Mouse (Mus musculus): ENCODE results near the gene Efna1. TPM values are rescaled to one million over a fixed set of nuclear protein-coding genes. Genes with fewer than 3 reads are reported as not detected.

Efna1 gene
- total and polyA plus RNA-seq, 3 experiments, result not detected

- no peaks in the 10 kb centered on the region for H3K9me3 ChIP-seq (replicated peaks; ENCODE audit: insufficient read depth, low read length)
- no peaks in the 10 kb centered on the region for H3K79me2 ChIP-seq (ENCODE audit: control insufficient read depth, insufficient read depth, low read length, poor library complexity)
- peaks cover 12 to 22% of the 10 kb centered on the region in 2 experiments for H3K4me1 ChIP-seq (ENCODE audit: control insufficient read depth in 1 of 2, insufficient read depth in 2 of 2, low read length in 2 of 2)
- DNase-seq (ENCODE audit: low read depth, low spot score), result no peak
- peaks cover 0 to 2% of the 10 kb centered on the region in 2 experiments; a peak in 1 of 4 replicates for H3K27me3 ChIP-seq (ENCODE audit: control insufficient read depth in 1 of 2, insufficient read depth in 2 of 2, low read length in 2 of 2)
- peaks cover 0 to 13% of the 10 kb centered on the region in 2 experiments; a peak in 2 of 4 replicates for H3K36me3 ChIP-seq (ENCODE audit: control insufficient read depth in 1 of 2, insufficient read depth in 2 of 2, low read length in 2 of 2)
- no peak overlapping the region for H3K9ac ChIP-seq (ENCODE audit: control insufficient read depth, low read depth, low read length, poor library complexity, severe bottlenecking)
- no peak overlapping the region for H3K4me3 ChIP-seq (ENCODE audit: control insufficient read depth in 1 of 2, insufficient read depth in 1 of 2, low read depth in 2 of 2, low read length in 2 of 2)
- H3K27ac ChIP-seq (ENCODE audit: control insufficient read depth, low read depth, low read length), result no peak overlapping the region
- TF ChIP-seq ZNF384 (IDR thresholded peaks at IDR 0.05; ENCODE audit: low read depth, low read length) (no peak), MEF2A (IDR thresholded peaks at IDR 0.05; ENCODE audit: extremely low read depth, insufficient replicate concordance, low read depth, low read length, poor library complexity, severe bottlenecking) (no peak), SIN3A (IDR thresholded peaks at IDR 0.05; ENCODE audit: low read length) (no peak), USF1 (IDR thresholded peaks at IDR 0.05; ENCODE audit: low read depth, low read length) (no peak), RAD21 (IDR thresholded peaks at IDR 0.05; ENCODE audit: low read depth, low read length) (no peak), JUND (IDR thresholded peaks at IDR 0.05; ENCODE audit: low read depth, low read length) (no peak), USF2 (IDR thresholded peaks at IDR 0.05; ENCODE audit: borderline replicate concordance in 1 of 2, insufficient read depth in 1 of 2, low read depth in 1 of 2, low read length in 2 of 2) (no peak), UBTF (IDR thresholded peaks at IDR 0.05; ENCODE audit: borderline replicate concordance, insufficient read depth, low read depth, low read length) (no peak), MYB (IDR thresholded peaks at IDR 0.05; ENCODE audit: low read depth, low read length) (no peak), RCOR1 (IDR thresholded peaks at IDR 0.05; ENCODE audit: low read depth, low read length) (no peak), CHD2 (IDR thresholded peaks at IDR 0.05; ENCODE audit: low read length) (no peak), POLR2AphosphoS2 (IDR thresholded peaks at IDR 0.05; ENCODE audit: low read length) (no peak), SMC3 (IDR thresholded peaks at IDR 0.05; ENCODE audit: low read depth, low read length) (no peak), EP300 (IDR thresholded peaks at IDR 0.05; ENCODE audit: low read depth in 1 of 2, low read length in 2 of 2) (no peak), KAT2A (conservative IDR thresholded peaks at IDR 0.05; ENCODE audit: low read depth, low read length) (no peak), NELFE (IDR thresholded peaks at IDR 0.05; ENCODE audit: low read depth, low read length) (no peak)
Observed at GRCm38 (mm10) chr3:89293247-89293918, 12.4 kb upstream of the Efna1 start.

GRCm38 (mm10) chr3:89292303-89292702 is 11.4 kb upstream of the Efna1 start:
- Histone ChIP-seq H3K27ac (ENCODE audit: control insufficient read depth, low read depth, low read length) (no peak overlapping the region), H3K9me3 (replicated peaks; ENCODE audit: insufficient read depth, low read length) (no peaks in the 10 kb centered on the region), H3K79me2 (ENCODE audit: control insufficient read depth, insufficient read depth, low read length, poor library complexity) (no peaks in the 10 kb centered on the region), H3K27me3 (ENCODE audit: control insufficient read depth in 1 of 2, insufficient read depth in 2 of 2, low read length in 2 of 2) (peaks cover 0 to 2% of the 10 kb centered on the region in 2 experiments; a peak in 2 of 4 replicates), H3K4me1 (ENCODE audit: control insufficient read depth in 1 of 2, insufficient read depth in 2 of 2, low read length in 2 of 2) (peaks cover 8 to 18% of the 10 kb centered on the region in 2 experiments), H3K9ac (ENCODE audit: control insufficient read depth, low read depth, low read length, poor library complexity, severe bottlenecking) (peak overlapping the region; percentile 16), H3K36me3 (ENCODE audit: control insufficient read depth in 1 of 2, insufficient read depth in 2 of 2, low read length in 2 of 2) (peaks cover 0 to 8% of the 10 kb centered on the region in 2 experiments; a peak in 2 of 4 replicates), H3K4me3 (ENCODE audit: control insufficient read depth in 1 of 2, insufficient read depth in 1 of 2, low read depth in 2 of 2, low read length in 2 of 2) (peak overlapping the region; percentile 14 to 42; a peak in 2 of 4 replicates)
- no peak for DNase-seq (ENCODE audit: low read depth, low spot score)
- no peak for TF ChIP-seq ZKSCAN1 (IDR thresholded peaks at IDR 0.05; ENCODE audit: low read depth, low read length)
- TF ChIP-seq MAFK (IDR thresholded peaks at IDR 0.05; ENCODE audit: borderline replicate concordance, low read depth, low read length), result no peak
- no peak for TF ChIP-seq TAL1 (IDR thresholded peaks at IDR 0.05; ENCODE audit: low read length)
- no peak for TF ChIP-seq GATA1 (IDR thresholded peaks at IDR 0.05; ENCODE audit: low read depth, low read length)
- no peak for TF ChIP-seq NRF1 (IDR thresholded peaks at IDR 0.05; ENCODE audit: insufficient read depth, low read depth, low read length, poor library complexity, severe bottlenecking)
- TF ChIP-seq HCFC1 (IDR thresholded peaks at IDR 0.05; ENCODE audit: low read depth, low read length), result no peak
- TF ChIP-seq ETS1 (IDR thresholded peaks at IDR 0.05; ENCODE audit: low read depth, low read length), result no peak
- TF ChIP-seq GABPA (IDR thresholded peaks at IDR 0.05; ENCODE audit: low read depth, low read length), result no peak
- no peak for TF ChIP-seq CTCF (IDR thresholded peaks at IDR 0.05 in 2 of 3, conservative IDR thresholded peaks at IDR 0.05 in 1 of 3; ENCODE audit: control insufficient read depth in 1 of 3, insufficient read depth in 1 of 3, low read depth in 2 of 3, low read length in 3 of 3, poor library complexity in 1 of 3, severe bottlenecking in 1 of 3)
- no peak for TF ChIP-seq NELFE (IDR thresholded peaks at IDR 0.05; ENCODE audit: low read depth, low read length)
- no peak for TF ChIP-seq ELF1 (IDR thresholded peaks at IDR 0.05; ENCODE audit: low read depth, low read length)
- no peak for TF ChIP-seq UBTF (IDR thresholded peaks at IDR 0.05; ENCODE audit: borderline replicate concordance, insufficient read depth, low read depth, low read length)
- no peak for TF ChIP-seq KAT2A (conservative IDR thresholded peaks at IDR 0.05; ENCODE audit: low read depth, low read length)
- TF ChIP-seq EP300 (IDR thresholded peaks at IDR 0.05; ENCODE audit: low read depth in 1 of 2, low read length in 2 of 2), result no peak
- no peak for TF ChIP-seq TBP (IDR thresholded peaks at IDR 0.05; ENCODE audit: low read depth, low read length)
- no peak for TF ChIP-seq POLR2A (IDR thresholded peaks at IDR 0.05; ENCODE audit: control insufficient read depth in 1 of 2, insufficient read depth in 1 of 2, low read depth in 1 of 2, low read length in 2 of 2, poor library complexity in 1 of 2)
- TF ChIP-seq ZMIZ1 (IDR thresholded peaks at IDR 0.05; ENCODE audit: low read depth, low read length), result no peak
- no peak for TF ChIP-seq SMC3 (IDR thresholded peaks at IDR 0.05; ENCODE audit: low read depth, low read length)
- no peak for TF ChIP-seq MYC (IDR thresholded peaks at IDR 0.05; ENCODE audit: low read depth, low read length)

Data from MEL (cell line).